Mouse (Mus musculus) neural tube, embryonic 11.5 days (tissue): ENCODE measurements around the gene Kiss1. TPM values are rescaled to one million over a fixed set of nuclear protein-coding genes. Genes with fewer than 3 reads are reported as not detected.

Experiments used
- ATAC-seq: fragments of 200-750 bp; cut with Nextera tagmentation; 2 replicates; pipeline ENCODE4 v1.8.0; 2017; ENCODE audit warnings: moderate number of reproducible peaks, mild to moderate bottlenecking, moderate TSS enrichment, moderate library complexity; ENCODE audit not compliant: insufficient read depth, low FRiP score, low TSS enrichment
- DNase-seq: peaks from one replicate; pipeline ENCODE4 v3.0.0-alpha.2; 2015; ENCODE audit warnings: low spot score
- H3K27ac ChIP-seq: fragments of 300-500 bp; sonication (generic); 2 replicates; pipeline ENCODE4 v1.5.1; 2014; ENCODE audit warnings: low read depth, mild to moderate bottlenecking, low read length
- H3K27me3 ChIP-seq: fragments of 300-500 bp; sonication (generic); 2 replicates; pipeline ENCODE4 v1.6.1; 2014; ENCODE audit warnings: mild to moderate bottlenecking, low read length, mixed read lengths; ENCODE audit not compliant: control insufficient read depth, insufficient read depth
- H3K36me3 ChIP-seq: fragments of 300-500 bp; sonication (generic); 2 replicates; pipeline ENCODE4 v1.6.1; 2014; ENCODE audit warnings: mild to moderate bottlenecking, low read length, moderate library complexity, mixed read lengths; ENCODE audit not compliant: control insufficient read depth, insufficient read depth
- H3K4me1 ChIP-seq: fragments of 300-500 bp; sonication (generic); 2 replicates; pipeline ENCODE4 v1.6.1; 2014; ENCODE audit warnings: low read length, mixed read lengths; ENCODE audit not compliant: control insufficient read depth, insufficient read depth
- H3K4me2 ChIP-seq: fragments of 300-500 bp; sonication (generic); 2 replicates; pipeline ENCODE4 v1.6.1; 2014; ENCODE audit warnings: low read depth, mild to moderate bottlenecking, moderate library complexity
- H3K4me3 ChIP-seq: fragments of 300-500 bp; sonication (generic); 2 replicates; pipeline ENCODE4 v1.5.1; 2014; ENCODE audit warnings: low read depth, low read length
- H3K9ac ChIP-seq: fragments of 300-500 bp; sonication (generic); 2 replicates; pipeline ENCODE4 v1.6.1; 2014; ENCODE audit warnings: mild to moderate bottlenecking, low read length
- H3K9me3 ChIP-seq: fragments of 300-500 bp; sonication (generic); 2 replicates; pipeline ENCODE4 v1.6.1; 2016; ENCODE audit warnings: low read length; ENCODE audit not compliant: control insufficient read depth
- WGBS: fragments of 180-500 bp; shearing (Covaris S2); extraction: QIAGEN DNeasy Blood & Tissue Kit; methylation state at CpG from one replicate; pipeline ENCODE4 v1.1.7; 2014; 5-methylcytosine and 5-hydroxymethylcytosine counted together
- polyA plus RNA-seq: library from polyadenylated mRNA; unstranded; fragments of >200 nt; fragmentation: Nextera tagmentation; extraction: Ambion mirVana; gene quantifications from 2 replicates; pipeline ENCODE4 v1.2.1, GENCODE M21; 2014

Gene Kiss1
- polyA plus RNA-seq, 1 experiment from 2014 or later, result not detected

GRCm38 (mm10) chr1:133370352-133370751, 48.7 kb downstream of the Kiss1 start:
- H3K9me3 ChIP-seq, result no peaks in the 10 kb centered on the region
- no peak overlapping the region for H3K4me3 ChIP-seq
- H3K27me3 ChIP-seq, result no peaks in the 10 kb centered on the region
- no peak for DNase-seq
- no peak for ATAC-seq
- H3K9ac ChIP-seq, result no peak overlapping the region
- WGBS, result 81% methylated on average over 4 of the region's 4 CpGs
- peaks cover 17% of the 10 kb centered on the region for H3K4me1 ChIP-seq
- no peak overlapping the region for H3K4me2 ChIP-seq
- no peaks in the 10 kb centered on the region for H3K36me3 ChIP-seq
- H3K27ac ChIP-seq, result no peak overlapping the region

- peaks cover 17% of the 10 kb centered on the region for H3K4me1 ChIP-seq
- no peaks in the 10 kb centered on the region for H3K36me3 ChIP-seq
- no peaks in the 10 kb centered on the region for H3K27me3 ChIP-seq
- H3K4me2 ChIP-seq, result no peak overlapping the region
- ATAC-seq (no peak), DNase-seq (no peak)
- H3K9ac ChIP-seq, result no peak overlapping the region
- H3K4me3 ChIP-seq, result no peak overlapping the region
- H3K9me3 ChIP-seq, result no peaks in the 10 kb centered on the region
- H3K27ac ChIP-seq, result no peak overlapping the region
- 79% methylated on average over 6 of the region's 6 CpGs for WGBS
These were observed 49.8 kb downstream of the Kiss1 start for GRCm38 (mm10) chr1:133371431-133371830.

GRCm38 (mm10) chr1:133372113-133372512, 50.4 kb downstream of the Kiss1 start:
- Histone ChIP-seq H3K36me3 (no peaks in the 10 kb centered on the region), H3K4me3 (no peak overlapping the region), H3K27me3 (no peaks in the 10 kb centered on the region), H3K27ac (no peak overlapping the region), H3K9me3 (no peaks in the 10 kb centered on the region), H3K9ac (no peak overlapping the region; the same call in 1 of the 2 replicates), H3K4me1 (peaks cover 17% of the 10 kb centered on the region), H3K4me2 (no peak overlapping the region)
- 61% methylated on average over 8 of the region's 8 CpGs for WGBS
- no peak for ATAC-seq
- DNase-seq, result no peak

GRCm38 (mm10) chr1:133375696-133376346, 54.1 kb downstream of the Kiss1 start:
- H3K27me3 ChIP-seq, result no peaks in the 10 kb centered on the region
- no peaks in the 10 kb centered on the region for H3K36me3 ChIP-seq
- 58% methylated on average over 10 of the region's 10 CpGs for WGBS
- H3K4me1 ChIP-seq, result peaks cover 9% of the 10 kb centered on the region
- ATAC-seq (no peak), DNase-seq (no peak)
- H3K4me3 ChIP-seq, result no peak overlapping the region
- no peak overlapping the region for H3K9ac ChIP-seq
- H3K4me2 ChIP-seq, result no peak overlapping the region
- no peak overlapping the region for H3K27ac ChIP-seq
- H3K9me3 ChIP-seq, result no peaks in the 10 kb centered on the region

- no peaks in the 10 kb centered on the region for H3K27me3 ChIP-seq
- H3K4me2 ChIP-seq, result no peak overlapping the region
- H3K9ac ChIP-seq, result no peak overlapping the region
- no peak for ATAC-seq
- H3K4me3 ChIP-seq, result no peak overlapping the region
- H3K36me3 ChIP-seq, result no peaks in the 10 kb centered on the region
- 92% methylated on average over 5 of the region's 5 CpGs for WGBS
- H3K27ac ChIP-seq, result no peak overlapping the region
- DNase-seq, result no peak
- no peaks in the 10 kb centered on the region for H3K9me3 ChIP-seq
- H3K4me1 ChIP-seq, result peaks cover 4% of the 10 kb centered on the region
These were observed 55.9 kb downstream of the Kiss1 start for GRCm38 (mm10) chr1:133377547-133377946.

Other genes starting within 250 kb of the Kiss1 start
- gene Ppp1r15b, start 190.7 kb upstream of the Kiss1 start, polyA plus RNA-seq, result 55.3 and 57.6 TPM in 2 replicates
- gene Plekha6, start 157.7 kb upstream of the Kiss1 start, polyA plus RNA-seq, result 12.5 and 15.2 TPM in 2 replicates
- gene Golt1a, start 12.1 kb upstream of the Kiss1 start, polyA plus RNA-seq, result not detected in 2 replicates
- gene Ren1, start 28.6 kb downstream of the Kiss1 start, polyA plus RNA-seq, result not detected in 2 replicates
- gene Etnk2, start 41.7 kb downstream of the Kiss1 start, polyA plus RNA-seq, result 1.9 and 3.0 TPM in 2 replicates
- gene Sox13, start 102.5 kb downstream of the Kiss1 start, polyA plus RNA-seq, result 10.2 and 12.3 TPM in 2 replicates